Mouse (Mus musculus) heart, postnatal 36 days (tissue): ENCODE measurements at regions not wholly inside any gene's neighbourhood (a gene's known extent, or its start where the extent isn't known, plus 50 kb on each side); places are given as distances from the start of the nearest gene placed in this dataset.

ENCODE experiments used
- DNase-seq, 2 experiments: peaks; one replicate each; pipeline ENCODE4 v3.0.0; 2021 to 2022
- intact Hi-C: fragments of 180-260 bp; cut with DNase I; formaldehyde crosslinking; loops from one replicate; pipeline ENCODE4 v1.15.1; 2025

- no peak for DNase-seq
- intact Hi-C loops, result no loop called here
These were observed 358.5 kb upstream of the Tle4 start for GRCm38 (mm10) chr19:14956392-14956791.

GRCm38 (mm10) chr19:14955969-14956368, 358.1 kb upstream of the Tle4 start:
- intact Hi-C loops, result no loop called here
- no peak for DNase-seq

- no peak for DNase-seq
- intact Hi-C loops, result no loop called here
These were observed 342.5 kb upstream of the Tle4 start for GRCm38 (mm10) chr19:14940207-14940952.

DNA sequence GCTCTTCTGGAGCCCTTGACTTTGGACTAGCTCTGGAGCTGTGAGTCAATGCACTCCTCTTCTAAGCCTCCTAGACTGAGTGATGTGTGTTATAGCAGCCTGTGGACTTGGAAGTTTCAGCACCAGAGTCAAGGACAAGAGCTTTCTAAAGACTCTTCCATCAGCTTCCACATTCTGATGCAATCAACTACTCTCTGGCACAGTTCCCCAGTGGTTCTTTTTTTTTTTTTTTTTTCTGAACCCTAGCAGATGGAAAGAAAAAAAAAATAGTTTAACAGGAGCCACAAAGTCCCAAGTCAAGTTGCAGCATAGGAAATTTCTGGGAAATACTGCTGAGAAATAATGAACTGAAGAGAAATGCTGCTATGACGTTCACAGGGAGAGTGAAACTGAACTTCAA, 324.4 kb upstream of the Tle4 start:
- DNase-seq, result no peak
- intact Hi-C loops, result no loop called here

- intact Hi-C loops, result no loop called here
- DNase-seq, result no peak
These were observed 313.4 kb upstream of the Tle4 start for GRCm38 (mm10) chr19:14911056-14911850.

DNA sequence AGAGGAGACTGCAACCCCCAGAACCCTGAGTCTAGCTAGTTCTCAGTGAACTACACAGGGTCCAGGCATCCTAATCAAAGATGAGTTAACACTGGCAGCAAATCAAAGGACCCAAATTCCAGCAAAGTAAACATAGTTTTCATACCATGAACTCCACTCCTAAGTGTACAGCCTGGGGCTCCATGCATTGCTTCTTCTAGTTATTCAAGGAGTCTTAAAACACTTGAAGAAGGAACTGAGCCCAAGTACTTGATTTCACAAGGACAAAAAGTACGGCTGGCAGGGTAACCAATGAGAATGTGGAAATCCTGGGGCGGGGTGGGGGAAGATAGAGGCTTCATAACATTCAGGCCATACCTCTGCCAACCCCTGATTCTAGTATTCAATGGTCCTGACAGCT, 297.0 kb upstream of the Tle4 start:
- DNase-seq, result no peak
- intact Hi-C loops, result no loop called here

- intact Hi-C loops, result no loop called here
- no peak for DNase-seq
These were observed 294.5 kb upstream of the Tle4 start for GRCm38 (mm10) chr19:14892390-14892758.

- no peak for DNase-seq
- intact Hi-C loops, result no loop called here
These were observed 294.0 kb upstream of the Tle4 start for GRCm38 (mm10) chr19:14891689-14892389.

DNA sequence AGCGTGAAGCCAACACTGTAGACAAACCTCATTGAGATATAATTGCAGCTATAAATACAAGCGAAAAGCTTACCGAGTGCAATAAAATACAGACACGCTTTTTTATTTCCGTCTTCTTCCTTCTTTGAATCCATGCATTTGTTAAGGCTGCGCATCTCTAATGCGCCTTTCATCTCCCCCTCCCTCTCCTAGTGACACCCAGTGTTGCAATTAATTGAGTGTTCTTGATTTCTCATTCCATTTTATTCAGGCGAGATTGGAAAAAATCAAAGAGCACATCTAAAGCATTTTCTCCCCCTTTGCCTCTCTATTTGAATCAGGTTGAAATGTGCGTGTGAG, 293.2 kb upstream of the Tle4 start:
- intact Hi-C loops, result no loop called here
- no peak for DNase-seq

GRCm38 (mm10) chr19:14890241-14891089, 292.6 kb upstream of the Tle4 start:
- no peak for DNase-seq
- intact Hi-C loops, result no loop called here

GRCm38 (mm10) chr19:14889794-14890193, 291.9 kb upstream of the Tle4 start:
- DNase-seq, result no peak
- intact Hi-C loops, result no loop called here

- intact Hi-C loops, result no loop called here
These were observed 286.0 kb upstream of the Tle4 start for GRCm38 (mm10) chr19:14883707-14884421.

GRCm38 (mm10) chr19:14880818-14881217, 283.0 kb upstream of the Tle4 start:
- intact Hi-C loops, result no loop called here
- no peak for DNase-seq

More at GRCm38 (mm10) chr19:14883707-14884421, 286.0 kb upstream of the Tle4 start:
- no peak for DNase-seq

- no peak for DNase-seq
These were observed 276.1 kb upstream of the Tle4 start for GRCm38 (mm10) chr19:14873986-14874385.

GRCm38 (mm10) chr19:14871178-14871867, 273.5 kb upstream of the Tle4 start:
- intact Hi-C loops, result no loop called here
- no peak for DNase-seq

More at GRCm38 (mm10) chr19:14873986-14874385, 276.1 kb upstream of the Tle4 start:
- intact Hi-C loops, result no loop called here

GRCm38 (mm10) chr19:14862654-14863468, 265.0 kb upstream of the Tle4 start:
- no peak for DNase-seq
- intact Hi-C loops, result no loop called here

DNA sequence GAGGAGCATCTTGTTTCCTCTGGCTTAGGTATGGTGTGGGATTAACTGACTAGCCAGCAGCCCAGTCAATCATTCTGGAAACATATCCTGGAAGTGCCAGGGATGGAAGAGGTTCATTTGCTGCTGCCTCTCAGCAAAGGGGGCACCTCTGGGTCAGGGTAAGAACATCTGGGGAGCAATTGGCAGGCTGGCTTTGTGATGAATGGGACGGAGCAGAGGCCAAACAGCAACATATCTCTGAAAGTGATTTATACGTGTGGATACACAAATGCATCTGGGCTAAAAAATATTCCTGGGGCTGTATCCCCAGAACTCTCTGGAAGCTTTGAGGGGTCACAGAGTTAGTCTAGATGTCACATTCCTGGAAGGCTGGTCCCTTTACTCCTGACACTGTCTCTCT, 257.2 kb upstream of the Tle4 start:
- intact Hi-C loops, result no loop called here
- DNase-seq, result no peak

DNA sequence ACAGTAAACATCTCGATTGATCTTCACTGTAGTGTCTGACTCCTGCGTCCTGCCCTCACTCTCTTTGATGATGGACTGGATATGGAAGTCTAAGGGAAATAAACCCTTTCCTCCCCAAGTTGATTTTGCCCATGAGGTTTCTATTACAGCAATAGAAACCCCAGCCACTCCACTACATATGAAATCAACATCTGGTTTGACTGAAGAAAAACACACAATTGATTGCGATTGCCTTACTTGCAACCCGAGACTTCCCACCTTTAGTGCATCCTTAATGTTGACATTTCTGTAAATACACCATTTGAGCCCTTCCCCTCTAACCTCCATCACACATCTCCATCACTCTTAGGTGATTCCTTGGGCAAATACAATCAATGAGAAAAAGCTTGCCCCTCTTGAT, 255.6 kb upstream of the Tle4 start:
- DNase-seq, result no peak
- intact Hi-C loops, result no loop called here

DNA sequence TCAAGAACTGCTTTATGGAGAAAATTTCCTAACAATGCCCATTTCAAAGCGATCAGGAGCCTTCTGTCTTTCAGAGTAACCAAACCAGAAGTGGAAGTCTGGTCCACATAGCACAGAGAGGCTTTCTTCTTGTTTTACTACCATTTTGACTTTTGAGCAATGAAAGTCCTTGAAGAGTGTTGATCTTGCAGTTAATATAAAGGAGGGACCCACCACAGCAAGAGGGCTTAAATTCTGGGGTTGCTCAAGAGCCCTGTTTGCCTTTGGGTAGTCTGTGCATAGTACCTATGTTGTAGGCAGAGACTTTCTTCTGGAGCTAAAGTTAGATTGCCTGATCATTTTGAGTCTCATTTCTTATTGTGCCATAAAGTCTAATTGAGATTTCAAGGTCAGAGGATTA, 251.7 kb upstream of the Tle4 start:
- intact Hi-C loops, result no loop called here
- no peak for DNase-seq
